8 mouse cellular contexts compared by ENCODE assay signal in the genomic region with DNA sequence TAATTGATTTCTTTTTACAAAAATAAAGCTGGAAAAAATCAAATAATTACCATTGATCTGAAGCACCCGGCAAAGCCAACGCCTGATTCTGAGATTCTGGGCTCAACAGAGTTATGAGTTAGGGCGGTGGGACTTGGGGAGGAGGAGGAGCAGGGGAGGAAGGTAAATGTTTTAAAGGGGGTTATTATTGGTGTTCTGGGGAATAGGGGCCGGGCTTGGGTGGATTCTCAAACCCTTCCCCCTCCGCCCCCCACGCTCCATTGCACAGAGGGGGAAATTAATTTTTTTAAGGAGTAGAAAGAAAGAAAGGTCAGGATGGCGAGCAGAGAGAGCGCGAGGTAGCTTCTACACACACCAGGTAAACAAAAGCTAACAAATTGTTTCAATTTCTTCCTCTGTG. TPM values are rescaled to one million over a fixed set of nuclear protein-coding genes. Genes with fewer than 3 reads are reported as not detected.
DNase-seq lines count a peak whose midpoint lies in the region; ATAC-seq and TF ChIP-seq lines count a peak whose summit lies in the region.

No protein-coding gene starts in this region.

- TF ChIP-seq POLR2A in embryonic fibroblast, embryonic 13.5 days (IDR thresholded peaks at IDR 0.05; ENCODE audit: low read depth, low read length), result peak; percentile 47

- TF ChIP-seq CTCF in embryonic fibroblast, embryonic 13.5 days (IDR thresholded peaks at IDR 0.05; ENCODE audit: borderline replicate concordance, insufficient read depth, low read length), result no peak

- H3K36me3 ChIP-seq in heart, embryonic 14.5 days (ENCODE audit: control insufficient read depth, insufficient read depth, low read length), result 0 out of 2 replicates have a peak, but pooled peaks cover 12% of the 10 kb centered on the region
- peaks cover 21% of the 10 kb centered on the region for H3K36me3 ChIP-seq in limb, embryonic 15.5 days

- H3K9me3 ChIP-seq in heart, embryonic 14.5 days (ENCODE audit: control insufficient read depth, low read length), result no peaks in the 10 kb centered on the region
- no peaks in the 10 kb centered on the region for H3K9me3 ChIP-seq in limb, embryonic 15.5 days

- no peak for DNase-seq in heart, adult 9 months (ENCODE audit: low spot score in 2 of 2)
- peak; percentile 74 for DNase-seq in NIH3T3 (ENCODE audit: low read depth)
- no peak for DNase-seq in urinary bladder, adult 18-20 months (ENCODE audit: low spot score in 2 of 2)
- DNase-seq in thymus, postnatal 0 days (ENCODE audit: low spot score), result no peak
- DNase-seq in embryo, embryonic 10.5 days (ENCODE audit: low spot score), result no peak

- peak overlapping the region in 1 of 2 experiments; percentile 69; a peak in 2 of 4 replicates for H3K27ac ChIP-seq in heart, embryonic 14.5 days (replicated peaks in 1 of 2; ENCODE audit: control insufficient read depth in 1 of 2, insufficient read depth in 1 of 2, low read depth in 2 of 2, low read length in 2 of 2)
- peak overlapping the region; percentile 77 for H3K27ac ChIP-seq in embryonic fibroblast, embryonic 13.5 days (ENCODE audit: insufficient read depth, low read length)
- peak overlapping the region; percentile 96 for H3K27ac ChIP-seq in limb, embryonic 15.5 days

- peaks cover 16 to 37% of the 10 kb centered on the region in 2 experiments; a peak in 3 of 4 replicates for H3K4me1 ChIP-seq in heart, embryonic 14.5 days (ENCODE audit: control insufficient read depth in 2 of 2, insufficient read depth in 2 of 2, low read length in 2 of 2)
- peaks cover 17% of the 10 kb centered on the region for H3K4me1 ChIP-seq in embryonic fibroblast, embryonic 13.5 days (ENCODE audit: control insufficient read depth, insufficient read depth, low read length)
- H3K4me1 ChIP-seq in limb, embryonic 15.5 days, result peaks cover 86% of the 10 kb centered on the region

- ATAC-seq in heart, embryonic 14.5 days (ENCODE audit: insufficient number of reproducible peaks, insufficient read depth, low FRiP score, low read depth), result no peak
- ATAC-seq in limb, embryonic 15.5 days (ENCODE audit: insufficient number of reproducible peaks, low FRiP score, low TSS enrichment, low read depth), result peak; percentile 49; the same call in 1 of the 2 replicates

- H3K4me2 ChIP-seq in heart, embryonic 14.5 days (ENCODE audit: low read length), result peak overlapping the region; percentile 64
- peak overlapping the region; percentile 46 for H3K4me2 ChIP-seq in limb, embryonic 15.5 days

- 8% methylated on average over 9 of the region's 9 CpGs for WGBS in heart, embryonic 14.5 days
- WGBS in limb, embryonic 15.5 days, result 2% methylated on average over 9 of the region's 9 CpGs

- H3K4me3 ChIP-seq in heart, embryonic 14.5 days (ENCODE audit: control insufficient read depth in 1 of 2, insufficient read depth in 1 of 2, low read depth in 1 of 2, low read length in 2 of 2), result peak overlapping the region; percentile 28 to 40; a peak in 3 of 4 replicates
- peak overlapping the region; percentile 37 for H3K4me3 ChIP-seq in embryonic fibroblast, embryonic 13.5 days (ENCODE audit: insufficient read depth, low read length)
- peak overlapping the region; percentile 35 for H3K4me3 ChIP-seq in limb, embryonic 15.5 days

- peaks cover 63% of the 10 kb centered on the region for H3K27me3 ChIP-seq in heart, embryonic 14.5 days (ENCODE audit: control insufficient read depth, insufficient read depth, low read length)
- H3K27me3 ChIP-seq in limb, embryonic 15.5 days, result no peaks in the 10 kb centered on the region

- peak overlapping the region; percentile 57 for H3K9ac ChIP-seq in heart, embryonic 14.5 days (ENCODE audit: low read length)
- H3K9ac ChIP-seq in limb, embryonic 15.5 days, result 0 out of 2 replicates have a peak overlapping the region, but pooled peaks have one; percentile 4

RNA-seq across cellular contexts. Expression of gene Nfix, which starts 26.8 kb away (rescaled TPM):
- 16.3 and 16.8 TPM in 2 replicates for polyA plus RNA-seq in heart, embryonic 14.5 days (2014; fragmentation: Nextera tagmentation; extraction: Ambion mirVana)
- 173 and 236 TPM in 2 replicates for polyA plus RNA-seq in embryonic fibroblast, embryonic 13.5 days (2011; ENCODE audit: insufficient read length, low read depth, missing spikeins)
- 87.0 and 100 TPM in 2 replicates for polyA plus RNA-seq in limb, embryonic 15.5 days (2015; fragmentation: Nextera tagmentation; extraction: Ambion mirVana)
- 7.2 and 11.7 TPM in 2 replicates for polyA plus RNA-seq in thymus, postnatal 0 days (2015; fragmentation: Nextera tagmentation; extraction: Ambion mirVana)

RNA-seq across cellular contexts. Expression of gene Dand5, which starts 49.3 kb away (rescaled TPM):
- 5.9 and 6.6 TPM in 2 replicates for polyA plus RNA-seq in heart, embryonic 14.5 days (2014; fragmentation: Nextera tagmentation; extraction: Ambion mirVana)
- polyA plus RNA-seq in embryonic fibroblast, embryonic 13.5 days (2011; ENCODE audit: insufficient read length, low read depth, missing spikeins), result 2.0 and 2.3 TPM in 2 replicates
- polyA plus RNA-seq in limb, embryonic 15.5 days (2015; fragmentation: Nextera tagmentation; extraction: Ambion mirVana), result 7.5 and 8.0 TPM in 2 replicates
- polyA plus RNA-seq in thymus, postnatal 0 days (2015; fragmentation: Nextera tagmentation; extraction: Ambion mirVana), result 4.0 and 4.4 TPM in 2 replicates

RNA-seq across cellular contexts. Expression of gene G430095P16Rik, which starts 50.5 kb away (rescaled TPM):
- polyA plus RNA-seq in heart, embryonic 14.5 days (2014; fragmentation: Nextera tagmentation; extraction: Ambion mirVana), result 5.2 and 5.9 TPM in 2 replicates
- polyA plus RNA-seq in embryonic fibroblast, embryonic 13.5 days (2011; ENCODE audit: insufficient read length, low read depth, missing spikeins), result 0.74 TPM in 1 of 2 replicates, not detected in the other
- polyA plus RNA-seq in limb, embryonic 15.5 days (2015; fragmentation: Nextera tagmentation; extraction: Ambion mirVana), result 3.8 and 5.5 TPM in 2 replicates
- 2.4 and 3.6 TPM in 2 replicates for polyA plus RNA-seq in thymus, postnatal 0 days (2015; fragmentation: Nextera tagmentation; extraction: Ambion mirVana)

RNA-seq across cellular contexts. Expression of gene Gadd45gip1, which starts 58.0 kb away (rescaled TPM):
- polyA plus RNA-seq in heart, embryonic 14.5 days (2014; fragmentation: Nextera tagmentation; extraction: Ambion mirVana), result 49.9 and 53.0 TPM in 2 replicates
- polyA plus RNA-seq in embryonic fibroblast, embryonic 13.5 days (2011; ENCODE audit: insufficient read length, low read depth, missing spikeins), result 11.7 and 12.6 TPM in 2 replicates
- 44.7 and 45.6 TPM in 2 replicates for polyA plus RNA-seq in limb, embryonic 15.5 days (2015; fragmentation: Nextera tagmentation; extraction: Ambion mirVana)
- polyA plus RNA-seq in thymus, postnatal 0 days (2015; fragmentation: Nextera tagmentation; extraction: Ambion mirVana), result 56.4 and 57.4 TPM in 2 replicates
